Mouse (Mus musculus) testis, adult 2 months (tissue): ENCODE measurements around the gene Coro2a.

ENCODE experiments used
- CTCF ChIP-seq: fragments of 200-500 bp; IDR thresholded peaks from 2 replicates; pipeline ENCODE4 v1.5.1; 2012; ENCODE audit warnings: low read depth, mild to moderate bottlenecking, inconsistent platforms, low read length, moderate library complexity; ENCODE audit not compliant: control insufficient read depth, insufficient read depth, insufficient replicate concordance
- POLR2A ChIP-seq: fragments of 200-500 bp; IDR thresholded peaks from 2 replicates; pipeline ENCODE4 v1.6.1; 2012; ENCODE audit warnings: low read depth, mild to moderate bottlenecking, inconsistent platforms, low read length, moderate library complexity; ENCODE audit not compliant: control insufficient read depth

DNA sequence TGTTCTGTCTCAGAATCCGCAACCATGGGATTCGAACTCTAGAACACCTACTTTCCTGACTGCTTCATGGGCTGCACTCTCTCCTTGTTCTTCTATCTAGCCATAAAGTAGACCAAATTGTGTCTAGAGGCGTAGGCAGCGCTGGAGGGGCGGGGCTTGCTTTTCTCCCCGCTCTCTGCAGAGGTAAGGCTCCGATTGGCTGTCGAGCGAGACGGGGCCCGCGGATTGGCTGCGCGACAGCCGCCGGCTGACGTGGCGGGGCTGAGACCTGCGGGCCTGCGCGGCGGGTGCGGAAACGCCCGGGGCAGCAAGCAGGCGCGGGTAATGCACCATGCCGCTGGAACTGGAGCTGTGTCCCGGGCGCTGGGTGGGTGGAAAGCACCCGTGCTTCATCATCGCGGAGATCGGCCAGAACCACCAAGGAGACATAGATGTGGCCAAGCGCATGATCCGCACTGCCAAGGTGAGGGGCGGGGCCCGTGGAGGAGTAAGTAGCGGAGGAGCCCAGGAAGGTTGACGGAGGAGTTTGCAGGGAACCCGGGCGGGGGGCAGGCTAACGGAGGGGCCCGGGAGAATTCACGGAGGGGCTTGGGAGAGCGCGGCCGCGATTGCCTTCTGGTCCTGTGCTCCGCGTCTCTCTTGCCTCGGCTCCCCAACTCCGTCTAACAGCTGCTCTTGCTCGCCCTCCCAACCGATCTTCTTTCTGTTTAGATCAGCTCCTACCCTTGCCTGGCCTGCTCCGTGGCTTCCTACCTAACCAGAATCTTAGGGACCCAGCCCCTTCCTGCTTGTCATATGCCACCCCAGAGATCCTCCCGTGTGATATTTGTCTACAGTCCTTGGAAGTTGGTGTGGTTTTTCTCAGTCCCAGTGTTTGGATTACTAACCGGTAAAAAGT, 112.7 kb downstream of the Coro2a start, which contains the start of gene Nans:
- TF ChIP-seq CTCF (no peak), POLR2A (peak; percentile 18; the same call in 1 of the 2 replicates)
